In genomic region chr11:117312028-117312901, GRCm38 (mm10) we compare ENCODE assay signal across 9 mouse cellular contexts.
DNase-seq lines count a peak whose midpoint lies in the region; ATAC-seq lines count a peak whose summit lies in the region.
"Had no signal": no experiment of that assay in that cellular context is flagged by ENCODE, and none has a peak within 500 bp of the region (broad histone marks: within the 10 kb centered on the region; RNA-seq: fewer than 3 reads in every experiment).

No protein-coding gene starts in this region.

- H3K27me3 ChIP-seq in intestine, embryonic 14.5 days (replicated peaks; ENCODE audit: control insufficient read depth, insufficient read depth, low read length): no peaks in the 10 kb centered on the region
- H3K27me3 ChIP-seq in liver, embryonic 16.5 days (ENCODE audit: control insufficient read depth, insufficient read depth, low read depth, low read length): no peaks in the 10 kb centered on the region

- peak overlapping the region; percentile 86 for H3K27ac ChIP-seq in intestine, embryonic 14.5 days (ENCODE audit: low read depth)
- H3K27ac ChIP-seq in liver, embryonic 16.5 days (ENCODE audit: low read length): peak overlapping the region; percentile 45
- H3K27ac ChIP-seq: macrophage had no signal

- peak; percentile 72 for DNase-seq in 3T3-L1 (ENCODE audit: low read depth, low spot score)
- peak; percentile 72 for DNase-seq in adipocyte (ENCODE audit: low spot score)
- peak; percentile 78 to 79 for DNase-seq in gastrocnemius, postnatal 36 days
- DNase-seq in intestine, embryonic 14.5 days (ENCODE audit: low spot score): no peak
- DNase-seq in skeletal muscle tissue, adult 2 months (ENCODE audit: low read depth, low spot score): peak; percentile 82
- no peak for DNase-seq in cerebellum, adult 9-10 months
- no peak for DNase-seq in layer of hippocampus, adult 9-11 months

- intact Hi-C loops in gastrocnemius, postnatal 36 days (cut with DNase I): loop anchor here (2.0 to 5.0 kb wide), 2 partner anchors 45 to 47 kb away; no protein-coding TSS in a partner anchor

- ATAC-seq in intestine, embryonic 14.5 days (replicated peaks; ENCODE audit: low FRiP score, low TSS enrichment, low read depth): no peak; the same call in 1 of the 2 replicates
- peak; percentile 24 for ATAC-seq in liver, embryonic 16.5 days (ENCODE audit: low read depth)

- no peaks in the 10 kb centered on the region for H3K36me3 ChIP-seq in intestine, embryonic 14.5 days (ENCODE audit: control insufficient read depth, insufficient read depth, low read length)
- H3K36me3 ChIP-seq in liver, embryonic 16.5 days (ENCODE audit: control insufficient read depth, insufficient read depth): no peaks in the 10 kb centered on the region

- WGBS in intestine, embryonic 14.5 days: 37% methylated on average over 23 of the region's 23 CpGs
- 65% methylated on average over 23 of the region's 23 CpGs for WGBS in liver, embryonic 16.5 days (ENCODE audit: insufficient replicate concordance)

- H3K9ac ChIP-seq in intestine, embryonic 14.5 days (ENCODE audit: low read length): no peak overlapping the region
- H3K9ac ChIP-seq in liver, embryonic 16.5 days (ENCODE audit: low read depth, low read length): no peak overlapping the region

- peaks cover 87% of the 10 kb centered on the region for H3K4me1 ChIP-seq in intestine, embryonic 14.5 days (replicated peaks; ENCODE audit: control insufficient read depth, insufficient read depth, low read length)
- peaks cover 38% of the 10 kb centered on the region for H3K4me1 ChIP-seq in liver, embryonic 16.5 days (ENCODE audit: control insufficient read depth, low read depth, low read length)

- no peak overlapping the region for H3K4me3 ChIP-seq in intestine, embryonic 14.5 days (ENCODE audit: low read depth, low read length)
- H3K4me3 ChIP-seq in liver, embryonic 16.5 days (ENCODE audit: low read depth, low read length): no peak overlapping the region

- no peaks in the 10 kb centered on the region for H3K9me3 ChIP-seq in intestine, embryonic 14.5 days (ENCODE audit: control insufficient read depth, low read length)
- no peaks in the 10 kb centered on the region for H3K9me3 ChIP-seq in liver, embryonic 16.5 days (replicated peaks; ENCODE audit: control insufficient read depth, low read length)

- peak overlapping the region; percentile 12; the same call in 1 of the 2 replicates for H3K4me2 ChIP-seq in intestine, embryonic 14.5 days (ENCODE audit: low read length)
- no peak overlapping the region for H3K4me2 ChIP-seq in liver, embryonic 16.5 days (ENCODE audit: low read depth, low read length)

Comparison
In these comparisons a context has a peak if more than half of its experiments do, and no peak if none do; other contexts are left out.
1. DNase-seq: peak in 3T3-L1 (single experiment), adipocyte (single experiment), gastrocnemius, postnatal 36 days (2 of 2) and skeletal muscle tissue, adult 2 months (single experiment); none in intestine, embryonic 14.5 days (single experiment), cerebellum, adult 9-10 months (single experiment) and layer of hippocampus, adult 9-11 months (single experiment).